Mouse (Mus musculus): Measurements from ENCODE around the gene Hmx1. TPM values are rescaled to one million over a fixed set of nuclear protein-coding genes. Genes with fewer than 3 reads are reported as not detected.

Hmx1 gene
- polyA plus RNA-seq (2014; fragmentation: Nextera tagmentation; extraction: Ambion mirVana), result not detected in 2 replicates

DNA sequence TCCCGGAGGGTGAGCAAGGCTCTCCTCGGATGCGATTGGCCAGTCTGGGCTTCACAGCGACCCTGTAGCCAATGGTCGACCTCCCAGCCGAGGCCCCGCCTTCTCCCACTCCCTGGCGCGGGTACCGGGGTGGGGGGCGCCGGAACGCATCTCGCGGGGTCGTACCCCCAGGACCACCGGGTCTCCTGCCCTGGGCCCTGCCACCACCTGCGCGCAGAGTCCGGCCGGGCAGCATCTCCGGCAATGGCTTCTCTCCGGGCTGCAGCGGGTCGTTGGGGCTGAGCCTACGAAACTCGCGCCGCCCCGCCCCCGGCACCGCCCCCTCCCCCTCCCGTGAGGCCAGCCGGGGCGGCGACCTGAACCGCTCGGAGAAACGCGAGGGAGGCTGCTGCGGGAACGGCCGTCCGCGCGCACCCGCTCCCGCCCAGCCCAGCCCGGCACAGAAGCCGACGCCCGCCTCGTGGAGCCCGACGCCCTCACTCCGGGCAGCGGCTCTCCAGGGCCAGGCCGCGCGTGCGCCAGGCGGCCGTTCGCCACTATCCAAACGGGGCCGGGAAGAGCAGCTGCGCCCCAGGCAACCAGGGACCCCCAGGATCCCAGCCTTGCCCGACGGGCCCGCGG lies at the start of gene Hmx1:
TSS of gene Hmx1 (plus strand) at position 618 of the 621 bp plus-strand sequence.
- Histone ChIP-seq H3K4me3 (ENCODE audit: low read length) (peak within 1 kb of the TSS; percentile 43), H3K27me3 (ENCODE audit: control insufficient read depth, insufficient read depth, low read length) (peaks cover 100% of the 10 kb centered on the region), H3K9ac (ENCODE audit: low read depth, low read length) (0 out of 2 replicates have a peak within 1 kb of the TSS, but pooled peaks have one; percentile 0), H3K36me3 (ENCODE audit: control insufficient read depth, insufficient read depth, low read length) (no peaks in the 10 kb centered on the region), H3K27ac (ENCODE audit: low read depth, low read length) (no peak within 1 kb of the TSS), H3K4me2 (replicated peaks; ENCODE audit: low read depth, low read length) (peak within 1 kb of the TSS; percentile 58), H3K9me3 (ENCODE audit: control insufficient read depth, low read length) (no peaks in the 10 kb centered on the region), H3K4me1 (ENCODE audit: control insufficient read depth, insufficient read depth, low read length) (peaks cover 5% of the 10 kb centered on the region; the same call in 1 of the 2 replicates)
- under 1% methylated on average over 59 of the region's 71 CpGs for WGBS
- ATAC-seq (ENCODE audit: low FRiP score, low TSS enrichment), result peak; percentile 91

DNA sequence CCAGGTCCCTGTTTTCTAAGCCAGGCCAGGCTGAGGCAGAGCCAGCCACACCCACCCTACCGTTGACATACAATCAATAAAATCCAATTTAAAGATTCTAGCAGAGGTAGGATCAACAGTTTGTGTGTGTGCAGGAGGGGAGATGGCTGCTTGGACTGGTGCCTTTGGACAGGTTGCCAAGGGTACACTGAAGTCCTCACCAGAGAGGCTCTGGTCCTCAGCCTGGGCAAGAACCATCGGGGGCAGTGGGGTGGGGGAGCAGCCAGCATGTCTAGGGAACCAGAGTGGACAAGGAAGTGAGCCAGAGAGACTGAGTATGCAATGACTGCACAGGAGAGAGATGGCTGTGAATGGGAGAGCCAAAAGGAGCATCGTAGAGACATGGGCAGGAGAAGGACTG lies 43.8 kb upstream of the Hmx1 start:
- H3K27me3 ChIP-seq (ENCODE audit: control insufficient read depth, insufficient read depth, low read length), result no peaks in the 10 kb centered on the region
- H3K27ac ChIP-seq (ENCODE audit: low read depth, low read length), result no peak overlapping the region
- no peak overlapping the region for H3K9ac ChIP-seq (ENCODE audit: low read depth, low read length)
- H3K36me3 ChIP-seq (ENCODE audit: control insufficient read depth, insufficient read depth, low read length), result no peaks in the 10 kb centered on the region
- no peak for ATAC-seq (ENCODE audit: low FRiP score, low TSS enrichment)
- H3K9me3 ChIP-seq (ENCODE audit: control insufficient read depth, low read length), result no peaks in the 10 kb centered on the region
- 0 out of 2 replicates have a peak, but pooled peaks cover 3% of the 10 kb centered on the region for H3K4me1 ChIP-seq (ENCODE audit: control insufficient read depth, insufficient read depth, low read length)
- no peak overlapping the region for H3K4me3 ChIP-seq (ENCODE audit: low read length)
- 91% methylated on average over 3 of the region's 3 CpGs for WGBS
- no peak overlapping the region for H3K4me2 ChIP-seq (replicated peaks; ENCODE audit: low read depth, low read length)

DNA sequence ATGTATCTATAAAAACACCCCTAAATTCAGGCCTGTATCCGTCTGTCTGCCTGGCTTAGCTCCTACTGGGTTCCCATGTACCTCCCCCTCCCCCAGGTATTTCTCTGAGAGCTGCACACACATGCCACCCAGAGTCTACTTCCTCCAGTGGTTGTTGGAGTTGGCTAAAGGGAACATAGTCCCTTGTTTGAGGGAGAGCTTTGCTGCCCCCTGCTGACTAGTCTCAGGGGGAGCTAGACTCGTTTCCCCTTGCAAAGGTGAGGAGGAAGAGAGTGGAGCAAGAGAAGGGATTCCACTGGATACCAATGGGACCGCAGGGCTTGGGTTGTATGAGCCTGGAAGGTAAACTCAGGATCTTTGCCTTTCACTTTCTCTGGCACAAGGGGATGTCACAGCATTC lies 40.1 kb upstream of the Hmx1 start:
- 19% methylated on average over 3 of the region's 3 CpGs for WGBS
- 0 out of 2 replicates have a peak, but pooled peaks have one; percentile 32 for ATAC-seq (ENCODE audit: low FRiP score, low TSS enrichment)

DNA sequence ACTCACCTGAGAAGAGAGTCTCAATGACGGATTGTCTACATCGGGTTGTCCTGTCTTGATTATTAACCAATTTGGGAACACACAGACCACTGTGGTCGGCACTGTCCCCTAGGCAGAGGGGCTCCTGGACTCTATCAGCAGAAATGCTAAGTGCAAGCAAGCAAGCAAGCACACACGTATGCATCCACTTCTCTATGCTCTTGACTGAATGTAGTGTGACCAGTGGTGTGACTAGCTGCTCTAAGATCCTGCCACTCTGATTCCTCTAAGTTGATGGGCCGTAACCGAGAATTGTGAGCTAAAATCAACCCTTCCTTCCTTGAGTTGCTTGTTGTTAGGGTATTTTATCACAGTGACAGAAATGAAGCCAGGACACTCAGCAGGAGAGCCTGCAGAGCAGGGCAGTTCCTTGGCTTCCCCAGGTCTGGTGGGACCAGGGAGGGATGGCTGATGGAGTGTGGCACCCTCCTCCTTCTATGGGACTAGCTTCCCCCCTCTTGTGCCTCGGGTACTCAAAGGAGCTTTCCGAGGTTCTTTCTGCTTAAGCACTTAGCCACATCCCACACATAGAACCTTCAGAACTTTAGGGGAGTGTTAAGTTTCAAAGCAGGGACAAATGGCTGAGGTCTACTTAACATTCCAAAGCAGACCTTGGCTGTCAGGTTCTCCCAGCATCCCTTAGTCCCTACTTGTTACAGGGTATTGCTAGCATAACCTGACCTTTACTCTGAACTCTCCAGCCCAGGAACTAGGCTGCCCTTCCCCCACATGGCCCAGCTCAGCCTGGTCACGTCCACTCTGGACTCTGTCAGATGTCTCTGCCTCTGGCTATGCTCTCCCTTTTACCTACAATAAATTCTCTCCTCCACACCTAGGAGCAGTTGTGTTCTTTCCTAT lies 31.1 kb upstream of the Hmx1 start:
- no peaks in the 10 kb centered on the region for H3K27me3 ChIP-seq (ENCODE audit: control insufficient read depth, insufficient read depth, low read length)
- H3K4me2 ChIP-seq (replicated peaks; ENCODE audit: low read depth, low read length), result no peak overlapping the region
- no peak overlapping the region for H3K4me3 ChIP-seq (ENCODE audit: low read length)
- H3K4me1 ChIP-seq (ENCODE audit: control insufficient read depth, insufficient read depth, low read length), result 0 out of 2 replicates have a peak, but pooled peaks cover 8% of the 10 kb centered on the region
- H3K27ac ChIP-seq (ENCODE audit: low read depth, low read length), result 0 out of 2 replicates have a peak overlapping the region, but pooled peaks have one; percentile 14
- no peak overlapping the region for H3K9ac ChIP-seq (ENCODE audit: low read depth, low read length)
- H3K36me3 ChIP-seq (ENCODE audit: control insufficient read depth, insufficient read depth, low read length), result no peaks in the 10 kb centered on the region
- WGBS, result 29% methylated on average over 9 of the region's 9 CpGs
- no peaks in the 10 kb centered on the region for H3K9me3 ChIP-seq (ENCODE audit: control insufficient read depth, low read length)
- ATAC-seq (ENCODE audit: low FRiP score, low TSS enrichment), result peak; percentile 72

More for the DNA sequence above, 40.1 kb upstream of the Hmx1 start:
- Histone ChIP-seq H3K4me1 (ENCODE audit: control insufficient read depth, insufficient read depth, low read length) (0 out of 2 replicates have a peak, but pooled peaks cover 3% of the 10 kb centered on the region), H3K9me3 (ENCODE audit: control insufficient read depth, low read length) (no peaks in the 10 kb centered on the region), H3K27me3 (ENCODE audit: control insufficient read depth, insufficient read depth, low read length) (0 out of 2 replicates have a peak, but pooled peaks cover 4% of the 10 kb centered on the region), H3K4me2 (replicated peaks; ENCODE audit: low read depth, low read length) (no peak overlapping the region), H3K9ac (ENCODE audit: low read depth, low read length) (no peak overlapping the region), H3K36me3 (ENCODE audit: control insufficient read depth, insufficient read depth, low read length) (no peaks in the 10 kb centered on the region), H3K4me3 (ENCODE audit: low read length) (no peak overlapping the region), H3K27ac (ENCODE audit: low read depth, low read length) (no peak overlapping the region)

DNA sequence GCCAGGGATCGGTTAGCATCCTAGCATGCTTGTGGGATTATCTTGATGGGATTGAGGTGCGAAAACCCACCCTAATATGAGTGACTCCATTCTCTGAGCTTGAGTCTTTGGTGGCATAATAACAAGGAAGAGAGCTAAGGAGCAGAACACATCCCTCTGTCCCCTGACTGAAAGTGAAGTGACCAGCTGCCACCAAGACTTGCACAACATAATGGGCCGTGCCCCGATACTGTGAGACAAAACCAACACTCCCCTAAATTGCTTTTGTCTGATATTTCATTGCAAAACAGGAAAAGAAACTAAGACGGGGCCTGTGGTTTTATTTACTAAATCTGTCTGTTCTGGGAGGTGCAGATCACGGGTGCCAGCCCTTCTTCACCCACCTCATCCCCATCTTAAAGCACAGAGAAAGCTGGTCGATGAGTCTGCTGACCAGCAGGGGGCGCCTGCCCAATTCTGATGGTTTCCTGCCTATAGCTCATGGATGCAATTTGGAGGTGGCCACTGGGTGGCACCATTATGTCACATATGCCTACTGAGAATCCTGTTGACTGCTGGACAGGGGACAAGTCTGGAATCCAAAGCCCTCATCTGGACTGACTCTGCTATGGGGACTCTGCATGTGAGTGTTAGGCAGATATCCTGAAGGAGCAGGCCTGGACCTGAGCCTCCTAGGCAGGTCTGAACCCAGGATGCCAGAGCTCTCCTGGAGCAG lies 27.2 kb upstream of the Hmx1 start:
- H3K36me3 ChIP-seq (ENCODE audit: control insufficient read depth, insufficient read depth, low read length), result no peaks in the 10 kb centered on the region
- no peak overlapping the region for H3K4me3 ChIP-seq (ENCODE audit: low read length)
- no peak overlapping the region for H3K9ac ChIP-seq (ENCODE audit: low read depth, low read length)
- H3K27me3 ChIP-seq (ENCODE audit: control insufficient read depth, insufficient read depth, low read length), result peaks cover 10% of the 10 kb centered on the region; the same call in 1 of the 2 replicates
- 0 out of 2 replicates have a peak, but pooled peaks cover 8% of the 10 kb centered on the region for H3K4me1 ChIP-seq (ENCODE audit: control insufficient read depth, insufficient read depth, low read length)
- peak; percentile 54 for ATAC-seq (ENCODE audit: low FRiP score, low TSS enrichment)
- H3K27ac ChIP-seq (ENCODE audit: low read depth, low read length), result no peak overlapping the region
- no peak overlapping the region for H3K4me2 ChIP-seq (replicated peaks; ENCODE audit: low read depth, low read length)
- 49% methylated on average over 8 of the region's 8 CpGs for WGBS
- H3K9me3 ChIP-seq (ENCODE audit: control insufficient read depth, low read length), result no peaks in the 10 kb centered on the region

DNA sequence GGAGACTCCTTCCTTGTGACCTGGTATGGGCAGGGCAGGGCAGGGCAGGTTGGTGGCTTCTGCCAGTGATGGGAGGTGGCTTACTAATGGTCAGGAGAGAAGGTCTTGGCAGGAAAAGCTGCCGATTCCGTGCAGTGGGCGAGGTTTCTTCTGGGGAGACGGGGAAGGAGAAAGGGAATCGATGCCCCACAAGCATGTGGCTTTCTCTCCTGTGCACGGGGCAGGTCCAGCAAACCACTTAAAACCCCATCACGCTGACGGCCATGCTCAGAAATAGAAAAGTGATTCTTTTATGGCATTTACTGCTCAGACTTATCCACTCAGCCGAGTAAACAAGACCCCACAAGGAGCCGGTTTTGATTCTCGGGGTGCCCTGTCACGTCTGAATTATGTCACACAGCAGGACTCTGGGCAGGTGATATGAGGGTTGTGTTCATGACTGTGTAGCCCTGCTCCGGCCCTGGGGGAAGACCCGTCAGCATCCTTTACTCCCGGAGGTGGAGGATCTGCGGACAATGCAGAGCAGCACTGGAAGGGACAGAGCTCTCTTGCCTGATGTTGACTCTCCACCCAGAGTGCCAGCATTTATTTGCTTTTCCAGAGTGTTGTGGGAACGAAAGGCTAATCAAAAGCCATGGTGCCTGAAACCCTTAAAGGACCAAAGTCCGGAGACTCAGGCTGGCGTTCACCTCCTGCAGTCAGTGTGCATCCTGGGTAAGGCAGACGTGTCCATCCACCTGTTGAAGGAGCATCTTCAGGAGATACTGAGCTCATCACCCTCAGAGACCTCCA lies 22.5 kb upstream of the Hmx1 start:
- H3K27me3 ChIP-seq (ENCODE audit: control insufficient read depth, insufficient read depth, low read length), result peaks cover 25% of the 10 kb centered on the region; the same call in 1 of the 2 replicates
- H3K9me3 ChIP-seq (ENCODE audit: control insufficient read depth, low read length), result no peaks in the 10 kb centered on the region
- no peak overlapping the region for H3K4me3 ChIP-seq (ENCODE audit: low read length)
- no peaks in the 10 kb centered on the region for H3K36me3 ChIP-seq (ENCODE audit: control insufficient read depth, insufficient read depth, low read length)
- 67% methylated on average over 20 of the region's 20 CpGs for WGBS
- H3K9ac ChIP-seq (ENCODE audit: low read depth, low read length), result no peak overlapping the region
- H3K27ac ChIP-seq (ENCODE audit: low read depth, low read length), result no peak overlapping the region
- ATAC-seq (ENCODE audit: low FRiP score, low TSS enrichment), result no peak
- H3K4me1 ChIP-seq (ENCODE audit: control insufficient read depth, insufficient read depth, low read length), result no peaks in the 10 kb centered on the region
- H3K4me2 ChIP-seq (replicated peaks; ENCODE audit: low read depth, low read length), result no peak overlapping the region

DNA sequence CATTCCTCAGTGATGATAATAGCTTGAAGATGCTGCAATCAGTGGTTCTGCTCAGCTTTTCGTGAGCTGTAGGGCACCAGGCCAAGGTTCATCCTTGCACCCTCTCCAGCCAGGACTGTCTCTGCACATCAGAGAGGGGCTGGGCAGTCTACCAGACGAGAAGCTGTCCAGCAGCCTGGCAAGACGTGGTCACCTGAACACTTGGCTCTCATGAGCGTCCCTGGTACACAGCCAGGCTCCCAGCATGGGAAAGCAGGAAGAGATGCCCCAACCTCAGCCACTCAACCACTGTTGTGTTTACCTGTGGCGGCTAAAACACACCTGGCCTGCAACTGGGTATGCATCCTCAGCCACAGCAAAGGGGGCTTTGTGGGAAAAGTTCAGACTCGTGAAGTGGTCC lies 20.0 kb upstream of the Hmx1 start:
- H3K4me2 ChIP-seq (replicated peaks; ENCODE audit: low read depth, low read length), result no peak overlapping the region
- peaks cover 28% of the 10 kb centered on the region; the same call in 1 of the 2 replicates for H3K27me3 ChIP-seq (ENCODE audit: control insufficient read depth, insufficient read depth, low read length)
- H3K27ac ChIP-seq (ENCODE audit: low read depth, low read length), result no peak overlapping the region
- WGBS, result 78% methylated on average over 6 of the region's 6 CpGs
- ATAC-seq (ENCODE audit: low FRiP score, low TSS enrichment), result no peak
- H3K4me3 ChIP-seq (ENCODE audit: low read length), result no peak overlapping the region
- H3K9me3 ChIP-seq (ENCODE audit: control insufficient read depth, low read length), result no peaks in the 10 kb centered on the region
- H3K4me1 ChIP-seq (ENCODE audit: control insufficient read depth, insufficient read depth, low read length), result no peaks in the 10 kb centered on the region
- no peaks in the 10 kb centered on the region for H3K36me3 ChIP-seq (ENCODE audit: control insufficient read depth, insufficient read depth, low read length)
- no peak overlapping the region for H3K9ac ChIP-seq (ENCODE audit: low read depth, low read length)

DNA sequence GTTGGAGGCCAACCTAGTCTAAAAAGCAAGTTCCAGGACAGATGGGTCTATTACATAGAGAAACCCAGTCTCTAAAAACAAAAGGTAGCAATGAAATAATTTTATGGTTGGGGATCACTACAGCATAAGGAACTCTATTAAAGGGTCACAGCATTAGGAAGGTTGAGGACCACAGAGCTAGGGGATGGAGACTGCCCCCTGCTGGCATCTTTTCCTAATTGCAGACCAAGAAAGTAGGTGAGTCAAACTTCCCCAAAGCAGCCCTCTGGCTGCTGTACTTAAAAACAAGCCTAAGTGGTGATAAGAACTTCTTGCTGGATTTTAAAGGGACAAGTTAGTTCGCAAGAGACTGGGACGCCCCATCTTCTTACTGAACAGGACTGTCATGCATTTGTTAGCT lies 9.8 kb upstream of the Hmx1 start:
- Histone ChIP-seq H3K9ac (ENCODE audit: low read depth, low read length) (no peak overlapping the region), H3K4me1 (ENCODE audit: control insufficient read depth, insufficient read depth, low read length) (no peaks in the 10 kb centered on the region), H3K27me3 (ENCODE audit: control insufficient read depth, insufficient read depth, low read length) (peaks cover 79% of the 10 kb centered on the region), H3K4me3 (ENCODE audit: low read length) (no peak overlapping the region), H3K9me3 (ENCODE audit: control insufficient read depth, low read length) (no peaks in the 10 kb centered on the region), H3K36me3 (ENCODE audit: control insufficient read depth, insufficient read depth, low read length) (no peaks in the 10 kb centered on the region), H3K4me2 (replicated peaks; ENCODE audit: low read depth, low read length) (no peak overlapping the region), H3K27ac (ENCODE audit: low read depth, low read length) (no peak overlapping the region)
- WGBS, result 60% methylated on average over 2 of the region's 2 CpGs
- no peak for ATAC-seq (ENCODE audit: low FRiP score, low TSS enrichment)
